Mouse (Mus musculus): ENCODE results near the gene Lpin2. TPM values are rescaled to one million over a fixed set of nuclear protein-coding genes. Genes with fewer than 3 reads are reported as not detected.

Lpin2 gene
- polyA plus RNA-seq, 2 experiments: 31.4 to 36.1 TPM

DNA sequence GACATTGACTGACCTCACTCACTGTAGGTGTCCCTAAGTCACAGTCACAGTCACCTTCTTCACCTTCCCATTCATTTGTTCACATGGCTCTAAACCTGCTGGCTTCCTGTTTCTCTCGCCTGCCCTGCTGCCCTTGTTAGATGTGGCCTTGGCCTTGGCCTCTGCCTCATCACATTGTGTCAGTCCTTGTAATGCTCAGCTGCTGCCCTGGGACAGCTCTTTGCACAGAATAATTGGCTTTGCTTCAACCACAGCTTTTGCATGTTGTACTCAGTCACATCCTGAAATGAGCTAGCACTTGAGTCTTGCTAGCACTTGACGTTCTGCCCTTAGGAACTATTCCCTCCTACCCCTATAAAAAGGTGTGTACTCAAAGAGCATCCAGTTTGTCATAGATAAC, 42.2 kb downstream of the Lpin2 start:
- Histone ChIP-seq H3K27ac (replicated peaks; ENCODE audit: low read depth, low read length) (no peak overlapping the region), H3K4me1 (ENCODE audit: control insufficient read depth, insufficient read depth, low read length) (no peaks in the 10 kb centered on the region), H3K9ac (ENCODE audit: low read depth, low read length, severe bottlenecking) (no peak overlapping the region), H3K4me2 (replicated peaks; ENCODE audit: low read depth, low read length, severe bottlenecking) (no peak overlapping the region), H3K27me3 (ENCODE audit: control insufficient read depth, insufficient read depth, low read length) (no peaks in the 10 kb centered on the region), H3K9me3 (ENCODE audit: control insufficient read depth, low read length) (no peaks in the 10 kb centered on the region), H3K36me3 (ENCODE audit: control insufficient read depth, insufficient read depth, low read length) (peaks cover 34% of the 10 kb centered on the region), H3K4me3 (replicated peaks; ENCODE audit: low read length) (no peak overlapping the region)
- no peak for TF ChIP-seq POLR2A (IDR thresholded peaks at IDR 0.05; ENCODE audit: borderline replicate concordance, extremely low read depth, insufficient read depth, insufficient read length)
- ATAC-seq (ENCODE audit: low FRiP score, low read depth) (no peak), DNase-seq (ENCODE audit: low spot score) (no peak)
- 73% methylated on average over 2 of the region's 2 CpGs for WGBS

DNA sequence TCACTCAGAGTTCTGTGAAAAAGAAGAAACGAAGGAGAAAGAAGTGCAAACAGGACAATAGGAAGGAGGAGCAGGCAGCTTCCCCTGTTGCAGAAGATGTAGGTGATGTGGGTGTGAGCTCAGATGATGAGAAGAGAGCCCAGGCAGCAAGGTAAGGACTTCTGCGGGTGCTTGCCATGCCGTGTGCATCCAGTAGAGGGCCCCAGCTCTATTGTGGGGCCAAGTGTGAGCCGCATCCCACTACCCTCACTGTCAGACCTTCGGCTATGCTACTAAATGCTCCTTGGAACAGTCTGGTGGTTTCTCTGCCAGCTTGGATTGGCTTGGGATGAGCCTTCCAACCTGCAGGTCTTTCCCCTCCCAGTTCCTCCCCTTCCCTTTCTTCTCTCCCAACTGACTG, 42.7 kb downstream of the Lpin2 start:
- Histone ChIP-seq H3K9me3 (ENCODE audit: control insufficient read depth, low read length) (no peaks in the 10 kb centered on the region), H3K4me1 (ENCODE audit: control insufficient read depth, insufficient read depth, low read length) (no peaks in the 10 kb centered on the region)
- 45% methylated on average over 5 of the region's 5 CpGs for WGBS

DNA sequence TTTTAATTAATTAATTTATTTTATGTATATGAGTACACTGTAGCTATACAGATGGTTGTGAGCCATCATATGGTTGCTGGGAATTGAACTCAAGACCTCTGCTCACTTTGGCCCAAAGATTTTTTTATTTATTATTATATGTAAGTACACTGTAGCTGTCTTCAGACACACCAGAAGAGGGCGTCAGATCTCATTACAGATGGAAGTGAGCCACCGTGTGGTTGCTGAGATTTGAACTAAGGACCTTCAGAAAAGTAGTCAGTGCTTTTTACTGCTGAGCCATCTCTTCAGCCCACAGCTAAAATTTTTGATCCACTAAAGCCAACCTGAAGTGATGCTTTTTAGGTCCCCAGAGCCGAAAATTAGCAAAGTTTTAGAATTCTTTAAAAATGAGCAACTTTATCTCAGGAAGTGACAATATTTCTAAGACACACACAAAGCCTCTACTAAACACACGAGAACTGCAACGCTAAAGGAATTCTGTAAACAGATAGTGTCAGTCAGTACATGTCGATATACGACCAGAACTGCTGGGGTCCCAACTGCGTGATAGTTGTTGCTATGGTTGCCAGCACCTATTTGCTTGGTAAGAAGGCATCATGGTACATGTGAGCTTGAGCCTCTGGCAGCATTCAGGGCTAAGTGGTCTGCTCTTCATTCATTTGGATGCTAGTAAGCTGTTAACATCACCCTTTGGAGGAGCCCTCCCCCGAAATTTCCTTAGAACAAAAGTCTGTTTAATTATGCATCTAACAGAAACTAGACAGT, 45.0 kb downstream of the Lpin2 start:
- Histone ChIP-seq H3K27me3 (ENCODE audit: control insufficient read depth, insufficient read depth, low read length) (no peaks in the 10 kb centered on the region), H3K4me3 (replicated peaks; ENCODE audit: low read length) (no peak overlapping the region), H3K4me1 (ENCODE audit: control insufficient read depth, insufficient read depth, low read length) (no peaks in the 10 kb centered on the region), H3K9ac (ENCODE audit: low read depth, low read length, severe bottlenecking) (no peak overlapping the region), H3K27ac (replicated peaks; ENCODE audit: low read depth, low read length) (no peak overlapping the region), H3K4me2 (replicated peaks; ENCODE audit: low read depth, low read length, severe bottlenecking) (no peak overlapping the region), H3K36me3 (ENCODE audit: control insufficient read depth, insufficient read depth, low read length) (peaks cover 39% of the 10 kb centered on the region), H3K9me3 (ENCODE audit: control insufficient read depth, low read length) (no peaks in the 10 kb centered on the region)
- no peak for ATAC-seq (ENCODE audit: low FRiP score, low read depth)
- no peak for DNase-seq (ENCODE audit: low spot score)
- 86% methylated on average over 9 of the region's 9 CpGs for WGBS
- TF ChIP-seq POLR2A (IDR thresholded peaks at IDR 0.05; ENCODE audit: borderline replicate concordance, extremely low read depth, insufficient read depth, insufficient read length): no peak

More for the DNA sequence above, 42.7 kb downstream of the Lpin2 start:
- DNase-seq (ENCODE audit: low spot score) (no peak), ATAC-seq (ENCODE audit: low FRiP score, low read depth) (no peak)
- H3K27ac ChIP-seq (replicated peaks; ENCODE audit: low read depth, low read length): no peak overlapping the region
- H3K4me3 ChIP-seq (replicated peaks; ENCODE audit: low read length): no peak overlapping the region
- TF ChIP-seq POLR2A (IDR thresholded peaks at IDR 0.05; ENCODE audit: borderline replicate concordance, extremely low read depth, insufficient read depth, insufficient read length): no peak
- no peaks in the 10 kb centered on the region for H3K27me3 ChIP-seq (ENCODE audit: control insufficient read depth, insufficient read depth, low read length)
- H3K36me3 ChIP-seq (ENCODE audit: control insufficient read depth, insufficient read depth, low read length): peaks cover 36% of the 10 kb centered on the region
- H3K4me2 ChIP-seq (replicated peaks; ENCODE audit: low read depth, low read length, severe bottlenecking): no peak overlapping the region
- H3K9ac ChIP-seq (ENCODE audit: low read depth, low read length, severe bottlenecking): no peak overlapping the region

DNA sequence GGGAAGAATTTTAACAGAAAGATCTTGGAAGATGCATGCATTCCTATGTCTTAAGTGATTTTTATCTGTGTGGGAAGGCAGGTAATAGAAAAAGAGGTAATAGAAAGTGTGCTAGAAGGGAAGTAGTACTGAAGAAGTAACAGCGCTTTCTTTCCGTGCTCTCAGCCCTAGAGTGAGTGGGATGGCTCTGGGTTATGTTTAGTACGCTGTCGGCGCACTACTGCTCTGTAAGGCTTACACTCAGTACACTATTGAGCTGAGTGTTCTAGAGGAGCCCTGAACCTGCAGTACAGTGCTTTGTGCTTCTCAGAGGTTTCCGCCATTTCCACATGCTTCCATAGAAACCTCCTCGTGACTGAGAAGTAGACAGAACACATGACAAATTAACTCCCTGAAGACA, 46.3 kb downstream of the Lpin2 start:
- 87% methylated on average over 7 of the region's 7 CpGs for WGBS
- no peaks in the 10 kb centered on the region for H3K9me3 ChIP-seq (ENCODE audit: control insufficient read depth, low read length)

DNA sequence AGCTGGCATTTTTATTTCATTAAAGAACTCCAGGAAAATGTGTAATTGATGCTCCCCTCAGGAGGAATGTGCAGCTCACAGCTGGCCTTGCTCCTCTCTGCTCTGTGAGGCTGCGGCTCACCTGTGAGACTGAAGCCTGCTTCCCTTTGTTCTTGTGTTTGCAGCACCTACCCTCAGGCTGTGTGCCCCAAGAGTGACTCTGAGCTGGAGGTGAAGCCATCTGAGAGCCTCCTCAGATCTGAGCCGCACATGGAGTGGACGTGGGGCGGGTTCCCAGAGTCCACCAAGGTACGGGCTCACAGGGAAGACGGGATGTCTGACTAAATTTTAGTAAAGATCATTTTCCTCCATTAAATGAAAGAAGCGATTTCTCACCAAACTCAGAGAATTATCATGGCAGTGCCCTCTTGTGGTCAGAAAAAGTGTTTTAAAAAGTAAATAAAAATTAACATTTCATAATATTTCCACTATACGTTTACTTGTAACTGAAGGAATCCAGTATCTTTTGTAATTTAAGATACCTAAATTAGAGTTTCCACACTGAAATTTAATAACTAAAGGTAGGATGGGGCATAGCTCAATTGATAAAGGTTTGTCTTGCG, 47.8 kb downstream of the Lpin2 start:
- no peaks in the 10 kb centered on the region for H3K27me3 ChIP-seq (ENCODE audit: control insufficient read depth, insufficient read depth, low read length)
- TF ChIP-seq POLR2A (IDR thresholded peaks at IDR 0.05; ENCODE audit: borderline replicate concordance, extremely low read depth, insufficient read depth, insufficient read length): no peak
- 59% methylated on average over 9 of the region's 9 CpGs for WGBS
- H3K9ac ChIP-seq (ENCODE audit: low read depth, low read length, severe bottlenecking): no peak overlapping the region
- H3K36me3 ChIP-seq (ENCODE audit: control insufficient read depth, insufficient read depth, low read length): peaks cover 45% of the 10 kb centered on the region
- ATAC-seq (ENCODE audit: low FRiP score, low read depth) (no peak), DNase-seq (ENCODE audit: low spot score) (peak; percentile 35)
- H3K9me3 ChIP-seq (ENCODE audit: control insufficient read depth, low read length): no peaks in the 10 kb centered on the region
- H3K4me1 ChIP-seq (ENCODE audit: control insufficient read depth, insufficient read depth, low read length): no peaks in the 10 kb centered on the region
- H3K27ac ChIP-seq (replicated peaks; ENCODE audit: low read depth, low read length): no peak overlapping the region
- H3K4me3 ChIP-seq (replicated peaks; ENCODE audit: low read length): no peak overlapping the region
- no peak overlapping the region for H3K4me2 ChIP-seq (replicated peaks; ENCODE audit: low read depth, low read length, severe bottlenecking)

More for the DNA sequence above, 46.3 kb downstream of the Lpin2 start:
- Histone ChIP-seq H3K9ac (ENCODE audit: low read depth, low read length, severe bottlenecking) (no peak overlapping the region), H3K4me1 (ENCODE audit: control insufficient read depth, insufficient read depth, low read length) (no peaks in the 10 kb centered on the region), H3K27me3 (ENCODE audit: control insufficient read depth, insufficient read depth, low read length) (no peaks in the 10 kb centered on the region), H3K36me3 (ENCODE audit: control insufficient read depth, insufficient read depth, low read length) (peaks cover 44% of the 10 kb centered on the region), H3K27ac (replicated peaks; ENCODE audit: low read depth, low read length) (no peak overlapping the region), H3K4me3 (replicated peaks; ENCODE audit: low read length) (no peak overlapping the region), H3K4me2 (replicated peaks; ENCODE audit: low read depth, low read length, severe bottlenecking) (no peak overlapping the region)
- ATAC-seq (ENCODE audit: low FRiP score, low read depth): no peak
- DNase-seq (ENCODE audit: low spot score): no peak
- TF ChIP-seq POLR2A (IDR thresholded peaks at IDR 0.05; ENCODE audit: borderline replicate concordance, extremely low read depth, insufficient read depth, insufficient read length): no peak

All from limb, embryonic 14.5 days (tissue).